Mouse (Mus musculus): ENCODE measurements around the gene Csnk2a1.

Csnk2a1 gene

GRCm38 (mm10) chr2:152226248-152227050, at the start of gene Csnk2a1:
Csnk2a1 (plus strand) TSS chr2:152226839.
- TF ChIP-seq GATA4 (IDR thresholded peaks at IDR 0.05; ENCODE audit: insufficient replicate concordance, low read length) = no peak; the same call in 1 of the 2 replicates

DNA sequence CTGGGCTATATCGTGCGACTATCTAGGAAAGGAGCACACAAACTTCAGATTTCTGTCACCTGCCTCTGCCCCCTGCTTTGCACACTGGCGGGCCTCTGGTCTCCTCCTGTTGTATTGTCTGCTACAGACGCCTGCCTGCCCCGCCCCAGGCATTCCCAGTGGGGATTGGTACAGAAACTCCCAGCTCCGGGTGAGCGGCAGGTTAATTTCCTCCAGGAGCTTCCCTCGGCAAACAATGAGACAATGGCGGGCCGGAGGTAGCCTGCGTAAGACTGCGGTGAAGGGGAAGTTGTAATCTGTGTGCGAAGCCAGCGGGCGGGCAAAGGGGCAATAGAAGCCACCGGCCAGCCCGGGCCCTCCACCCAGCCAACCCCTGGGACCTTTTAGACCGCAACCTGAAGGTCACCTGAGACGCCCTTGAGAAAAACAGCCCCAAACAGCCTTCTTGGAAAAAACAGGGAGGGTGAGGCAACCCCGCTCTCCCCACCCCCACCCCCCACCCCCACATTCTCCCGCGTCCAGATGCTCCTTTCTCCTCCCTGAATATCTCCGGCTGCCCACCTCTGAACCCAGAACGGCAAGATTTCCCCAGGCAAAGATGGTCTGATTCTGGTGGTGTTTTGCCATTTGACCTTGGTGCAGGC, 49.4 kb upstream of the Csnk2a1 start:
- TF ChIP-seq GATA4 (IDR thresholded peaks at IDR 0.05; ENCODE audit: insufficient replicate concordance, low read length) = no peak

DNA sequence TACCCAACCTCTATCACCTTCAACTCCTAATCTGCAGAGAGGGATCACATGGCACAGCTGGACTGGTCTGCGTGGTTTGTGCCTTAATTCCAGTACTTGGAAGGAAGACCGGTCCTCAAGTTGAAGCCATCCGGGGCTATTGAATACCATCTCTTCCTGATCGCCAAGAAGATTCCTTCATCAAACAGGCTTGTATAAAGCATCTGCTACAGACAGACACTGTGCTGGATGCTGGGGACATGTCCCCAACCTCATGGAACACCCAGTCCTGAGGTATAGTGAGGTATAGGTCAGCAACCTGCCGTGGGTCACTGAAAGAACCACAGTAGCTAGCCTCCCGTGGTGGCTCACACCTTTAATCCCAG, 48.9 kb upstream of the Csnk2a1 start:
- TF ChIP-seq GATA4 (IDR thresholded peaks at IDR 0.05; ENCODE audit: insufficient replicate concordance, low read length) = no peak

- no peak for TF ChIP-seq GATA4 (IDR thresholded peaks at IDR 0.05; ENCODE audit: insufficient replicate concordance, low read length)
Observed at GRCm38 (mm10) chr2:152178345-152178744, 48.3 kb upstream of the Csnk2a1 start.

DNA sequence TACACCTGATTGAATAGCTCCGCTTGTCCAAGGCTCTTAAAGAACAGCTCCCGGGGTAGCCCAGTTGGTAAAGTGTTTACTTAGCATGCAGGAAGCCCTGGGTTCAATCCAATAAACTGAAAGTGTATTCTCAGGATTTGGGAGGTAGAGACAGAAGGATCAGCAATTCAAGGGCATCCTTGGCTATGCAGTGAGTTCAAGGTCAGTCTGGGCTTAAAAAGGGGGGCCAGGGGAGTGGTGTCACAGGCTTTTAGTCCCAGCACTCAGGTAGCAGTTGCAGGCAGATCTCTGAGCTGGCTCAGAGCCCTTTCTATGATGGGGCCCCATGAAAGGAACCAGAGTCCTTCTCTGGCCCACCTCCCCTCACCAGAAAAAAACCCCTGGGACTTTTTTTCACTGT, 47.3 kb upstream of the Csnk2a1 start:
- no peak for TF ChIP-seq GATA4 (IDR thresholded peaks at IDR 0.05; ENCODE audit: insufficient replicate concordance, low read length)

GRCm38 (mm10) chr2:152180323-152180722, 46.3 kb upstream of the Csnk2a1 start:
- TF ChIP-seq GATA4 (IDR thresholded peaks at IDR 0.05; ENCODE audit: insufficient replicate concordance, low read length) = no peak

DNA sequence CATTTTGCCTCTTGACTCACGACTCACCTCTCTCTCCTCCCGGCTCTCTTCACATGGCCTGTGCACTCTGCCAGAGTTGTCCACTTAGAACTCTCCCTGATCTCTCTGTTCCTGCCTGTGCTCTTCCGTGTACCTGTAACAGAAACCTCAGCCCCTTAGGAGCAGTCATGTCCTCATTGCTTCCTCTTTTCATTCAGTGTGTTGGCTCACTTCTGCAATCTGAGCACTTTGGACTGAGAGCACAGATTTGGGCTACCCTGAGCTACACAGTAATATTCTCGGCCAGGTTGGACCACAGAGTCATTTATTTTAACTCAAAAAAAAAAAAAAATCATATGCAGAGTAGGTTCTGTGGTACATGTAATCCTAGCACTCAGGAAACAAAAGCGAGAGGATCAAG, 39.5 kb upstream of the Csnk2a1 start:
- TF ChIP-seq GATA4 (IDR thresholded peaks at IDR 0.05; ENCODE audit: insufficient replicate concordance, low read length) = no peak

- no peak for TF ChIP-seq GATA4 (IDR thresholded peaks at IDR 0.05; ENCODE audit: insufficient replicate concordance, low read length)
Observed at GRCm38 (mm10) chr2:152189213-152189612, 37.4 kb upstream of the Csnk2a1 start.

DNA sequence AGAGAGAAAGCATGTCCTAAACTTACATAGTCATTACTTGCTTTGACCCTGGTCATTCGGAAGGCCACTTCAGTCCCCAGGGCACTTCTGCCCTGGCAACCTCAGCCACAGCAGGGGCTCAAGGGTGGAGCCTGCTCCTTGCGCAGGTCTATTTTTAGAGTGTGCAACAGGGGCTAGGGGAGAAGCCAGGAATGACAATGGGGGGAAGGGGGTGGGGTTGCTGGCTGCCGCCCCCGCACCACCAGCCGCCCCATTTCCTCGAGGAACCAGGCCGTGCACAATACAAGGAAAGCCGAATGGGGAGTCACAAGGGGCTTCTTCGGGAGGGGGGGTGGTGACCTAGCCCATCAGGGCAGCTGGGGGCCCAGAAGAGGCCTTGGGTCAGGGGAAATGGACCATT, 37.0 kb upstream of the Csnk2a1 start:
- TF ChIP-seq GATA4 (IDR thresholded peaks at IDR 0.05; ENCODE audit: insufficient replicate concordance, low read length) = no peak

- no peak for TF ChIP-seq GATA4 (IDR thresholded peaks at IDR 0.05; ENCODE audit: insufficient replicate concordance, low read length)
Observed at GRCm38 (mm10) chr2:152190161-152190560, 36.5 kb upstream of the Csnk2a1 start.

DNA sequence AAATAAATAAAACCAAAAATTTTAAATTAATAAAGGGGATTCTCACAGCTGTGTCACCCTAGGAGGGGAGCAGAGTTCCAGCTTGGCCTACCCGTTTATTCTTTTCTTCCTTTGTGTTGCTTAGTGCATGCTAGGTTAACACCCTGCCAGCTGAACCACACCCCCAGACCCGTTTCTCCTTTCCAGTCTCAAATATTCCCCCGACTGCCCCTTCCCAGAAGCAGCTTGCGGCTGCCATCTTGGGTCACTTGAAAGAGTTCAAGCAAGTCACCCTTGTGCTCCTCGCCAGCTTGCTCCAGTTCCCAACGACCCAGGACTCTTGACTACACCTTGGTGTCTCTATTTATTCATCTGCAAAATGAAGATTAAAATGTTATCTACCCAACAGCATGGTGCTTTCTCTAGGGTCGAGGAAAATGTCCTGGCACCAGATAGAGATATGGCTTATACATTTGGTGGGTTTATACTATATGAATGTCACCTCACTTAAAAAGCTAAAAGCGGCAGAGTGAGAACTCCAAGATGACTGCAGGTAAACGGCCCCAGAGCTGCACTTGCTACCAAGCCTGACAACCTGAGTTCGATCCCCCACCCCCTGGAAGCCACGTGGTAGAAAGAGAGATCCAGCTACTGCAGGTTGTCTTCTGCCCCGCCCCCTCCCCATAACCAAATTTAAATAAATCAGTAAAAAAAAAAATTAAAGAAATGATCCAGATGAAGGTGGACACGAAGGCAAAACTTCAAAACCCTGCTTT, 33.9 kb upstream of the Csnk2a1 start:
- TF ChIP-seq GATA4 (IDR thresholded peaks at IDR 0.05; ENCODE audit: insufficient replicate concordance, low read length) = no peak

GRCm38 (mm10) chr2:152193346-152193710, 33.3 kb upstream of the Csnk2a1 start:
- no peak for TF ChIP-seq GATA4 (IDR thresholded peaks at IDR 0.05; ENCODE audit: insufficient replicate concordance, low read length)

DNA sequence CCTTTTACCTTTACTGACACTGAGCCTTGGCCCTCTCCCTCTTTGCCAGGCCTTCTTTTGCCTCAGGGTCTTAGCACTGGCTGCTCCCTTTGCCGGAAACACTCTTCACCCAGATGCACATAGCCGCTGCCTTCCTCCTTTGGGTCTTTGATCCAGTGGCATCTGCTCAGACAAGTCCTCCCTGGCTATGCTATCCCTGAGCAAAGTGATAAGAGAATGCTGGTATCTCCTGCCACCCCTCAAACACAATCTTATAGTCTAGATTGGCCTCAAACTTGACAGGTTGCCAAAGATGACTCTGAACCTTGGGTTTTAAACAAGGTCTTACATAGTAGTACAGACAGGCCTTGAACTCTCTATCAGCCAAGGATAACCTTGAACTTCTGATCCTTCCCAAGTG, 32.1 kb upstream of the Csnk2a1 start:
- no peak for TF ChIP-seq GATA4 (IDR thresholded peaks at IDR 0.05; ENCODE audit: insufficient replicate concordance, low read length)

GRCm38 (mm10) chr2:152196896-152197295, 29.7 kb upstream of the Csnk2a1 start:
- TF ChIP-seq GATA4 (IDR thresholded peaks at IDR 0.05; ENCODE audit: insufficient replicate concordance, low read length) = no peak

- TF ChIP-seq GATA4 (IDR thresholded peaks at IDR 0.05; ENCODE audit: insufficient replicate concordance, low read length) = no peak
Observed at GRCm38 (mm10) chr2:152197301-152197712, 29.3 kb upstream of the Csnk2a1 start.

GRCm38 (mm10) chr2:152211871-152212270, 14.8 kb upstream of the Csnk2a1 start:
- TF ChIP-seq GATA4 (IDR thresholded peaks at IDR 0.05; ENCODE audit: insufficient replicate concordance, low read length) = no peak
